Mouse (Mus musculus): Measurements from ENCODE around the gene Fbn1. TPM values are rescaled to one million over a fixed set of nuclear protein-coding genes. Genes with fewer than 3 reads are reported as not detected.

Gene Fbn1
- total RNA-seq, 2 experiments from 2014 or later = 8.7 to 10.4 TPM

DNA sequence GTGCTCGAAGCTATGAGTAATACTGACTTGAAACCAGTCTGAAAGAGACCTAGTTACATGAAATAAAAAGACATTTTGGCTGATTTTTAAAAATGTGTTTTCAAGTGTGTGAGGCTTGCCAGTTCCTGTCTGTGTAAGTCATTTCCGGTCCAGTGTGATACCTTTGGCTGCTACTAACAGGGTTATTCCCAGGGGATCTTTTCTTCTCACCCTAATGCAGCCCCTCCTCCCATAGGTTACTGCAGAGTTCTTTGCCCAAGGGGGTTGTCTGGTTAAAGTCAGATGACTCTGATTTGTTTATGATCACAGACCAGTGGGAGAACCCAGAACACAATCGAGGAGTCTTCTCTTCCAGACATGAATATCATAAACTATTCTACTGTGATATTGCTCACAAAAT is 151.3 kb downstream of the Fbn1 start:
- TF ChIP-seq CTCF (conservative IDR thresholded peaks at IDR 0.05) = no peak
- H3K27ac ChIP-seq = no peak overlapping the region
- DNase-seq (ENCODE audit: low spot score in 2 of 2) = no peak

DNA sequence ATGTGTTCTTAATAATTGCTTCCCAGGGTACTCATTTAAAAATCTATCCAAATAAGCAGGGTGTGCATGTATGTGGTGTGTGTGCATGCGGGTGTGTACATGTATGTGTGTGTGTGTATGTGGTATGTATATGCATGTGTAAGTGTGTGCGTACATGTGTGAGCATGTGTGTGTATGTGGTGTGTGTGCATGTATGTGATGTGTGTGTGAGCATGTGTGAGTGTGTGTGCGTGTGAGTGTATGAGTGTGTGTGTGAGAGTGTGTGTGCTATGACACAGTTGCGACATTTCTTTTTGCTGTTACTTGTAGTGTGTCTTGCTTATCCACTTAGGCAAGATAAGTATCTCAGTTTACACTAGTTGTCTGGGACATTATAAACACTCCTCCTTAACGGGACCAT is 151.7 kb downstream of the Fbn1 start:
- Histone ChIP-seq H3K27ac (no peak overlapping the region), H3K4me3 (no peak overlapping the region)
- TF ChIP-seq CTCF (conservative IDR thresholded peaks at IDR 0.05) = no peak
- no peak for DNase-seq (ENCODE audit: low spot score in 2 of 2)

More for the DNA sequence above, 151.3 kb downstream of the Fbn1 start:
- no peak overlapping the region for H3K4me3 ChIP-seq

DNA sequence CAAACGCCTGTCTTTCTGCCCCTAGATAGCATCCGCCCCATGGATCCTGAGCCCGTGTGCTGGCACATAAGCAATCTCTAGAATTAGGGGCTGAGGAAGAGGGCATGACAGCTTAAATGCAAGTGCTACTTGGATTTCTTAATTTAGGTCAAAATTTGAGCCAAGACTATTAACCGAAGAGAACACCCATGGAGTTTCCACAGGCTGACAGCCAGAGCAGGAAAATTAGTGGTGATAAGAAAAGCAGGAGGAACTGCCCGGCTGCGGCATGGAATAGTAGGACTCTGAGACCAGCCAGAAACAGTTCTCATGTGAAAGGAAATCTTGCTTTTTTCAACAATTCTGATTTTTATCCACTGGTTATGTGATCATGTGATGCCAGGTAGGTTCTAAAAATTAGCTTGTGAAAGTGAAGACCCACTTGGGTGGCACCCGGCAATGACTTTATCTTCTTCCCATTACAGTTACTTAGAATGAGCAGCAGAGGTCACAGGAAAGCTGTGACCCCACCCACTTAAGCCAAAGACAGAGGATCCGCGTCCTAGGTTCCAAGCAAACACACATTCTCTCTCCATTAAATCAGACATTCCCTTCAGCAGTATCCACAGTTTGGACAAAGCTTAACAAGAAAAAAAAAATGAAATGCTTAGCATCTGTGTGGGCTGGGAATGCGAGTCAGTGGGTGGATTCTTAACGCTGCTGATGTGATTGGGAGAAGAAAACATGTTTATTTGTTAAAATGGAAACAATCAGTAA is 152.4 kb downstream of the Fbn1 start:
- H3K27ac ChIP-seq = peak overlapping the region; percentile 10; the same call in 1 of the 2 replicates
- peak in 1 of 2 experiments; percentile 23 for DNase-seq (ENCODE audit: low spot score in 2 of 2)
- H3K4me3 ChIP-seq = peak overlapping the region; percentile 33; the same call in 1 of the 2 replicates
- TF ChIP-seq CTCF (conservative IDR thresholded peaks at IDR 0.05) = no peak

DNA sequence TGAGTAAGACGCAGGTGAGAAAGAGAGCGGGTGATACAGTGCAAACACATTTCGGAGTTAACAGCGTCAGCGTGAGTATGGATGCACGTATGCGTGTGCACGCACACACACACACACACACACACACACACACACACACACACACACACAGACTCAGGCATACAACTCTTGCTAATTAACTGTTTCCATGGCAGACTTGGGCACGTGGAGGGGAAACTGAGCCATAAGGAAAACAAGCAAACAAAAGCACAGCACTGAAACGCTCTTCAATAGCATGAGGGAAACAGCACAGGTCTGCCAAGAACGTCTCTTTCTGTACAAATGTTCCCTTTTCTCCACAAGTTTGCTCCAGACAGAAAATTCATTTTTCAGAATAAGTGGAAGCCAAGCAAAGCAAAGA is 153.2 kb downstream of the Fbn1 start:
- no peak for TF ChIP-seq CTCF (conservative IDR thresholded peaks at IDR 0.05)
- DNase-seq (ENCODE audit: low spot score in 2 of 2) = no peak
- H3K27ac ChIP-seq = no peak overlapping the region; the same call in 1 of the 2 replicates
- peak overlapping the region; percentile 33; the same call in 1 of the 2 replicates for H3K4me3 ChIP-seq

DNA sequence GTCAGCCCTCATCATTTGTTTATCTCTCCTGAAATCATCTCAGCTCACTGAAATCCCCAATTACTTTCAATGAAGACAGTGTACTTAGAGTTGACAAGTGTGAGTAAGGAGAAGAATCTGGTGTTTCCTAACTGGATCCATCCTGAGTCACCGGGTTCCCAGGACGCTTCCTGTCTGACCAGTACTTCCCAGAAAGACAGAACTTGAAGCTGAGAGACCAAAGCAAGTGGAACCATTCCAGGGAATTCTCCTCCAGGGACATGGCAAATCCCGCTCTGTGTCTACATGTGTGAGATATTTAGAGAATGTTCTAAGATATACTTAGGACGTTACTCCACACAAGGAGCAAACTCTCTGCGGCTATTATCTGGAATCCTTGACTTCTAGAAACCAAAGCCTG is 158.6 kb downstream of the Fbn1 start:
- no peak for TF ChIP-seq CTCF (conservative IDR thresholded peaks at IDR 0.05)
- DNase-seq (ENCODE audit: low spot score in 2 of 2) = no peak
- H3K4me3 ChIP-seq = no peak overlapping the region

DNA sequence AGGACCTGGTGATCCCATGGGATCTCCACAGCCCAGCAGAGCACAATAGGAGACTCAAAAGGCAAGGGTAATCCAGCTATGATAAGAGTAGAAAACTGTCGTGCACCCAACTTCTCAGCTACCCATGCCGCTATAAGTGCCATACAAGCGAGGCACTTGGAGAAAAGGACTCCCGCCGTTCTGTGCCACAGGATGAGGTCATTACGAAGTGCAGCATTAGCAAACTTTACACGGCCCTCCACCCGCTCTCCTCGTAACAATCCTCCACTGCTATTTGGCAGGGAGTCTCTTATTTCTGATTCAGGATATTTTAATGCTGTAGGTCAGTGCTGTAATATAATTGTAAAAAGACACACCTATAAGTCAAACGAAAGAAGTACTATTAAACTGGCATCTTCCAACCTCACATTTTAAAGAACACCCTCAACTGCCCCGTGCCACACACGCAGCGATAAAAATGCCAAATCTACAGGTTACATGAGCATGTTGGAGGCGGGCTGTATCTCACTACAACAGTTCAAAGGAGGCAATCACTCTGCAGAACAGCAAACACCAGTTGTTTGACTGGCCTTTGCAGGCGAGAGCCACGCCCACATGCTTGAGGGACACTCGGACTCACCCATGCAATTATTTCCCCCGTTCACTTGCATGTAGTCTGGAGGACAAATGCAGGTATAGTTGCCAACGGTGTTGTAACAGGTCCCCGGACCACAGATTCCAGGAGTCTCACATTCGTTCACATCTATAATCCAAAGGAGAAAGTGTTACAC is 165.4 kb downstream of the Fbn1 start:
- Histone ChIP-seq H3K4me3 (no peak overlapping the region), H3K27ac (no peak overlapping the region)
- TF ChIP-seq CTCF (conservative IDR thresholded peaks at IDR 0.05) = no peak
- no peak for DNase-seq (ENCODE audit: low spot score in 2 of 2)

More for the DNA sequence above, 158.6 kb downstream of the Fbn1 start:
- no peak overlapping the region for H3K27ac ChIP-seq

DNA sequence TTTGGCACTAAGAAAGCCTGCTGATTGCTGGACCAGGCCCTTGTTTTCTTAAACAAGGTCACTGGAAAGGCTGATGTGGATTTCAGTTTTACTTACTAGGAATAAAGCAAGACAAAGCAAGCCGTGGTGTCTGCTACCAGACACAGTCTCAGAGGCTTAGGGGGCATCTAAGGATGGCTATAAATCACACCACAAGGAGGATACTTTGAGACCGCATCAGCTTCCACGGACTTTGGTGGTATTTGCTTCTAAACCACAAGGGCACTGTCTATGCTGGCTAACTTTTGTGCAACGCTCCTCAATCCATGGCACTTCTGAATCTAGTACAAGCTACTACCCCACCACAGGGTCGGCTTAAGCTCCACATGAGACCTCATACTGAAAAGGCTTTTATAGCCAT is 167.4 kb downstream of the Fbn1 start:
- no peak for DNase-seq (ENCODE audit: low spot score in 2 of 2)
- no peak for TF ChIP-seq CTCF (conservative IDR thresholded peaks at IDR 0.05)

DNA sequence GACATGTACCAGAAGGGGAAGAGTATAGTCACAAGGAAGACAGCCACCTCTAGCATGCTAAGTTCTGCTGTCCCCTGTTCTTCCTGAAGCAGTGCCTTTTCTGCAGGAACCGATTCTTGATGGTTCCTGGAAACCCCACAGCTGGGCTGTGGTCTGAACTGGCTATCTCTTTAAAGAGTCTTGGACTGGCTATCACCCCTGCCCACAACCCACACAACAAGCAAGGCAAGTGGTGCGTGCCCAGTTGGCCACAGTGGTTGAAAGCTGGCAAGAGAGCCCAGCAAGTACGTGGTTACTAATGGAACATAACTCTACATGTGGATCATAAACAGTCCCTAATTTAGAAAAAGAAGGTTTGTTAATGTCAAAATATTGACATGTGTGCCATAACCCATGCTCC is 170.6 kb downstream of the Fbn1 start:
- TF ChIP-seq CTCF (conservative IDR thresholded peaks at IDR 0.05) = no peak
- H3K4me3 ChIP-seq = no peak overlapping the region
- no peak overlapping the region for H3K27ac ChIP-seq
- no peak for DNase-seq (ENCODE audit: low spot score in 2 of 2)

More for the DNA sequence above, 167.4 kb downstream of the Fbn1 start:
- Histone ChIP-seq H3K4me3 (no peak overlapping the region), H3K27ac (no peak overlapping the region)

DNA sequence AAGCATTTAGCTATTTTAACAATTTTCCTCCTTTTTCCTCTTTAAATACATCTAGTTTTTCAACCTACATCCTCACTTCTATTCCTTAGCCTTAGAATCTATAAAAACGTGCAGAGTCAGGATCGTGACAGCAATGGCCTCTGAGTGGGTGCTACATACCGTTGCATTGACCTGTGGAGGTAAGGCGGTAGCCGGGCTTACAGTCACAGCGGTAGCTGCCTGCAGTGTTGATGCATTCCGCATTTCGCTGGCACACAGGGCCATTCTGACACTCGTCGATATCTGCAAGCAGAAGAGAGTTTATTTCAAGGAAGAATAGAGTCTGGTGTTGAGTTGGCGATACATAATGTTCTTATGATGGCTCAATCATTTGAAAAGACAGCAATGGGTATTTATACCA is 172.6 kb downstream of the Fbn1 start:
- no peak overlapping the region for H3K4me3 ChIP-seq
- TF ChIP-seq CTCF (conservative IDR thresholded peaks at IDR 0.05) = no peak
- DNase-seq (ENCODE audit: low spot score in 2 of 2) = no peak
- no peak overlapping the region for H3K27ac ChIP-seq

DNA sequence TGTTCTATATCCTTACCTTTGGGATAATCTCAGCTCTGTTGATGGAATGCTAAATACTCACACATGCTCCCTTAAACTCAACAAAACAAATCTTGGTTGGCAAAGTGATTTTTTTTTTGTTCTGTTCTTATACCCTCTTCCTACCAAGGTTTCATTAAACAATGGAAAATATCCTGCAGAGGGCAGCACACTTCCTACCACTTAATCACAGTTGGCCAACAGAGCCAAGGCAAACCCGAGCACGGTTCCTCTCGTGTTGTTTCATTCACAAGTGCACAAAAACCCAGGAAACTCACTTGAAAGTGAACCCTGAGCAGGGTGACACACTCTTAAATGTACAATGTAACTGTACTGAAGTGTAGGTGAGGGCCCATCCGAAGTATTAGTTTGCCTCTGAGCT is 173.6 kb downstream of the Fbn1 start:
- H3K4me3 ChIP-seq = no peak overlapping the region
- peak in 1 of 2 experiments; percentile 40 for DNase-seq (ENCODE audit: low spot score in 2 of 2)
- peak; percentile 76 for TF ChIP-seq CTCF (conservative IDR thresholded peaks at IDR 0.05)
- no peak overlapping the region for H3K27ac ChIP-seq

DNA sequence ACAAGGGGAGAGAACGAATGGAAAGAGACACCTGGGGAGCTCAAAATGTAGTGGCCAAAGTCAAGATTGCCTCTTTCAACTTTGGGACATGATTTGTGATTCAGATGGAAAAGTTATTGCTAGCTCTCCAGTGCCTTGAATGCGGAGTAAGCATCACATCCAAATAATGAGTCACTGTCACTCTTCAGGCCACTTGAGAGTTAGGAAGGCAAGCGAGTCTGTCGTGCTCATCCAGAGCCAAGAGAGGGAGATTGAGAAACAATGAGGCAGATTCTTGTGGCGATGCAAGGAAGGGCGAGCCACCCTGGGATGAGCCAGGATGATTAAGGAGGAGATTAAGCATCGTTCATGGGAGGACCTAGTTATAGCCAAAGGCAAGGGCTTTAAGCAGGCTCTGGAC is 176.2 kb downstream of the Fbn1 start:
- Histone ChIP-seq H3K4me3 (no peak overlapping the region), H3K27ac (no peak overlapping the region)
- no peak for TF ChIP-seq CTCF (conservative IDR thresholded peaks at IDR 0.05)
- no peak for DNase-seq (ENCODE audit: low spot score in 2 of 2)

DNA sequence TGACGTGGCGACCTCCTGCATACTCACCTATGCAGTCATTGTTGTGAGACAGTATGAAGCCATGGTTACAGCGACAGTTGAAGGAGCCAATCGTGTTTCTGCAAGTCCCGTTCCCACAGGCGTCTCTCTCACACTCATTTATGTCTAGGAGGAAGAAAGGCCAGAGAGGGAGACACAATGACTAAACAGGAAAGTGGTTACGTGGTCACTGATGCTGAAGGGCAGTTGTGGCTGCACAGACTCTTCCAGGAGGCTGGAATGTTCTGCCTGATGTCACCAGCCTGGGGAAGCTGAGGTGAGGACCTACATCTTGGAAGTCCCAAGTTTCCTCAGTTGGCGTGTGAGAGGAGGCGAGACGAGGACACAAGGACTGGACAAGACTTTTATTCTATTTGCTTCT is 177.3 kb downstream of the Fbn1 start:
- no peak for DNase-seq (ENCODE audit: low spot score in 2 of 2)
- no peak overlapping the region for H3K27ac ChIP-seq
- no peak overlapping the region for H3K4me3 ChIP-seq
- TF ChIP-seq CTCF (conservative IDR thresholded peaks at IDR 0.05) = no peak

DNA sequence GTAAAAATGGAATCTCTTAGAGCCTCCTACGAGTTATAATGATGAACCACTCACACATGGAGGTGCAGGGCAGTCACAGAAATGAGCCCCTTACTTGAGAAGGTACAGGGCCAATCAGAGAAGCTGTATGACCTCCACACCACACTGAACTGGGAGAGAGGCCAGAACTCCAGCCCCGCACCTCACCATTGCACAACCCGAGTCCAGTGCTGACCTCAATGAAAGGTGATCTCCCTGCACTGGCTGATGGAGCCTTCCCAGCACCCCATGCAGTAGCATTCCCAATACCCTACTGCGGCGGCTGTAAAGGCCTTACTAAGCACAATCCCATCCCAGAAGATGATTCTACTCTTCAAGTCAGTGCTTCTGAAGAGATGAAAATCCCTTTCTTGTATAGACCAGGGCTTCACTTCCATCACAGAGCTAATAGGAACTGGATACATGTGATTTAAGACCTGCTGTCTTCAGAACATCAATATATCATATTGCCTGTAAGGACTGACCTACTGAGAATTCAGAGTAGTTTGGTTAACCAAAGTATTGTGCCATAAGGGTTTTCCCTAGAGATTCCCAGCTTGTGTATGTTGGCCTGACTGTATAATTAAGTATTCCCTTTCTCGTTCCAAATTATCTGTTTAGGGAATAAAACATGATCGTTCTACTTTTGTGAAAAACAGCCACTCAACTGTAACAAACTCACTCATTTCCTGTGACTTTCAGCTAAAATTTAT is 182.5 kb downstream of the Fbn1 start:
- Histone ChIP-seq H3K4me3 (no peak overlapping the region), H3K27ac (no peak overlapping the region)
- TF ChIP-seq CTCF (conservative IDR thresholded peaks at IDR 0.05) = no peak
- DNase-seq (ENCODE audit: low spot score in 2 of 2) = no peak

All from layer of hippocampus, adult 2 months (tissue).